Mouse (Mus musculus) CD4-positive, CD25-positive, alpha-beta regulatory T cell, adult 2 months (primary cell): ENCODE data around the gene Cript.
"Not testable (repeated sequence)": the region's sequence is repeated elsewhere in the genome, so short reads cannot be mapped to it uniquely, and the experiment has no call there.

ENCODE experiments used
- DNase-seq: peaks from one replicate; pipeline ENCODE4 v3.0.0-alpha.2; 2012; ENCODE audit warnings: low read depth, low spot score

Cript gene

GRCm38 (mm10) chr17:87050469-87051175 is 25.3 kb downstream of the Cript start:
- DNase-seq = no peak

- DNase-seq = no peak
These were observed 26.3 kb downstream of the Cript start for GRCm38 (mm10) chr17:87051652-87052051.

DNA sequence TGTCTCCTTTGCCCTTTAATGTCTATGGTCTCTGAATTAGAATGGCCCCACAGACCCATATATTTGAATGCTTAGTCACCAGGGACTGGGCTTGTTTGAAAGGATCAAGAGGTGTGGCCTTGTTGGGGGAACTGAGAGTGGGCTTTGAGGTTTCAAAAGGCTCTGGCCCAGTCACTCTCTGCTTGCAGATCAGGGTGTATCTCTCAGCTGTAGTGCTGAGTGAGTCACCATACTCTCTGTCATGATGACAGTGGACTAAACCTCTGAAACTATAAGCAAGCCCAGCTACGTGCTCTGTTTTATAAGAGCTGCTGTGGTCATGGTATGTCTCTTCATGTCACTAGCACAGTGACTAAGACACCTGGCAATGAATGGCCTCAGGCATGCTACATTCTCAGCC is 27.1 kb downstream of the Cript start:
- DNase-seq = no peak

GRCm38 (mm10) chr17:87053921-87054320 is 28.6 kb downstream of the Cript start:
- no peak for DNase-seq

- no peak for DNase-seq
These were observed 29.7 kb downstream of the Cript start for GRCm38 (mm10) chr17:87055051-87055459.

DNA sequence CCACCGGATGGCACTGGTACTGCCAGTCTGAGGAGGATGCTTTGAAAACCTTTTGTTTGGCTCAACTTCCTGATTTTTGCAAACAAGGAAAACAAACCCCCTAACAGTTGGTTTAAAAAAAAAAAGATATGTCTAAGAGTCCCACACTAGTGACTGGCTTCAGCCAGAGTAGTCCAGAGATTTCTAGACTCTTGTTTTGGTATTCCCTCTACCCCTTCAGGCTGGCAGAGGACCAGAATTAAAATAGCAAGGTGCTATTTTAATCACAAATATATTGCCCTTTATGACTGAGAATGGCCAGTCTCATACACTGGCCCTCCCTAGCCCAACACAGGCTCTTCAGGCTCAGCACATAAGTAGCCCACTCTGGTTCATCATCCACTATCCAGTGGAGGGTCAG is 30.3 kb downstream of the Cript start:
- DNase-seq = no peak

DNA sequence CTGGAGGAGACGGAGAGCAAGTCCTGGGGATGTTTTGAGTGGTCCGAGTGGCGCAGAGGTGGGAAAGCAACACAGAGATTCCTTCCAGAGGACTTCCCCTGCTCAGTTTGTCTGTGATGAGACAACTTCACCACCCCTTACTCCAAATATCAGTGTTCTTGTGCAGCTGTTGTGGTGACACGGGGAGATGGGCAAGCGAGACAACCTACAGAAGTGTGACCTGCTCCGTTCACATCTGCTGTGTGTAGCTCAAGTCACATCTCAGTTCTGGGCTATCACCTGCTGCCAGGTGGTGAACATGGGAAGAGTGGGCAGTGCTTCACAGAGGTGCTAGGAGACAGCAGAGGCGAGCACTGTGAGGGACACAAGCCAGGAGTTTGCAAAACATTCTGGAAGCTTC is 31.4 kb downstream of the Cript start:
- no peak for DNase-seq

DNA sequence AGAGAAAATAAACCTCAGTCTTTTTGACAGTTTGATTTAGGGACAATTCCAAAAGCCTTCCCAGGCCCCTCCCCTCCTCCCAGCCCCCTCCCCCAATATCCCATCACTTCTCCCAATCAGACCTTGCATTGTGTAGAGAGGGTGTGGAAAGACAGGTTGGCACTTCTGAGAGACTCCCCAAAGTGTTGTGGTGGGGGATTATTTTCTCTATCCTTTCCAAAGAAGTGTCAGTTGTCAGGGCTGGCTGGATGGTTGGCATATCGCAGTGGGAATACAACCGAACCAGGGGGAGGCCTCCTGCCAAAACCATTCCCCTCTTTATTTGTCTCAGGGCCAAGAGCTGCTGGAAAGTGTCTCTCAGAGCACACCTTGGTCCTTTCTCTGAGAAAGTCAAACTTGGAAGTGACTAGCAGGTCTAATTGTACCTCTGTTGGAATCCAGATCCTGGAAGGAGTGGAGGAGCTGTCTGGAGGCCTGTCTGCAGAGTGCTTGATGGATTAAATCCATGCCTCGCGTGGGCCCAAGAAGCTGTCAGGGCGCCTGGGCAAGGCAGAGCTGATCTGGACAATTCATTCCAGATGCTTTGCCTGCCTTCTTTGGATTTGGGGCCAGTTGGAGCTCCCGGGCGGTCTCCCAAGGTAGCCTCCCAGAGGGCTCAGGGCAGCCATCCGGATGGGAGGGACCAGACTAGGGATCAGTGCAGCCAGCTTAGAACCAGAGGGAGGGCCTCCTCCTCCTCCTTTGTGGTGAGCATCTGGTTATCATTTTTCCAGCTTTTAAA is 32.3 kb downstream of the Cript start:
- DNase-seq = no peak

DNA sequence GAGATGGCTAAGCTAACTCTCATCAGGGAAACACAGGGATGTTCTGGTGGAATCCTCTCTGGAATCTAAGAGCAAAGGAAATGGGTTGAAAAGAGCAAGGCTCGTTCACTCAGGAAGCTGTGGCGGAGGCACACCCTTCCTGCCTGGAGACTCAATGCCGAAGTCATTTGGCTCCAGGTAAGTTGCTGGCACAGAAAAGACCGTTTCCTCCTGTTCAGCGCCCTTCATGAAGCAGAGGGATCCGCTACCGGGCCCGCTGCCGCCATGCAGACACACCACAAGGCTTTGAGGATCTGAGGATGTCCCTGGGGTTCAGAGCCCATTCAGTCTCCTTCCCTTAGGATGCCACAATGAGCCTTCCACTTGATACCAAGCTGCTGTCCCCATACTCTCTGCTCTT is 37.3 kb downstream of the Cript start:
- peak; percentile 15 for DNase-seq

- no peak for DNase-seq
These were observed 38.1 kb downstream of the Cript start for GRCm38 (mm10) chr17:87063461-87063860.

DNA sequence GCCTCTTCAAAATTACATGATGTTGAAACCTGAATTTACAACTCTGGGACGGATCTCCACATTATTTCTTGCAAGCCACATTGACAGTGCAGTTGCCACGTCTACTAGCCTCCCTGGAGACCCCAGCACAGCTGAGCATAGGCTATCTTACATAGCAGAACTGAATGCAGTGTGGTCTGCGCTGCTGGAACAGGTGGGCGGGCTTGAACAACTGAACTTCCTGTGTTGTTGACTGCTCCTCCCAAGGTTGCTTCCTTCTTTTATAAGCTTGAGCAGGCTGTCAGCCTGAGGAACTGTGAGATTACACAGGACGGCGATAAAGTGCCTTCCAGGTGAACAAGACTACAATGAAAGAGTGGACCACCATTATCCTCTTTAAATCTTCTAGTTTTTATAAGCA is 38.6 kb downstream of the Cript start:
- peak; percentile 40 for DNase-seq

GRCm38 (mm10) chr17:87068997-87069396 is 43.6 kb downstream of the Cript start:
- no peak for DNase-seq

GRCm38 (mm10) chr17:87072183-87072582 is 46.8 kb downstream of the Cript start:
- not testable (repeated sequence) for DNase-seq

DNA sequence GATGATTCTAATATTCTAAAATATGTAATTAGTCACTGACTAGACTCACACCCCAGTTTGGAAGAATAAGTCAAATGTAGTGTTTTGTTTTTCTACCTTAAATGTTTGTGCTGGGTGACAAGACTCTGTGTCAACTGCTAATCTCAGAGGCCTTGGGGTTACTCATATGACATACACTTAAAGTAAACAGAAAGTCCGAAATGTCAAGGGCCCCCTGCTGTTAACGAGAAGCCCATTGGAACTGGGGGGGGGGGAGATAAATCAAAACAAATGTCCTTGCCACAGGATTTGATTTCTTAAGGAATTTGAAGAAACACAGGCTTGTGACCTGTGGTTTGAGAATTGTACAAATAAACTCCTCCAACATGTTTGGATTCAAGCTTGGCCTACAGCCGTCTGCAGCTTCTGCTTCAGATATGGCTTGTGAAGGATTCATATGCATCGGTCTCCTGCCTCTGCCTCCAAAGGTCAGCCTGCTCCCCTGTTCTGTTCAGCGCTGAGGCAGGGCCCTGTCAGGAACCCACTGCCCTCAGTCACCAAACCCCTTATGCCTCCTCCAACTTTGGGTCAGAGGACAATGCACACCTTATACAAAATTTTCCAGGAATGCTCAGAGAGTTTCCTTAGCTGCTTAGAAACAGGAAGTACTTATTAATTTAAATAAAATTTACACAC is 47.6 kb downstream of the Cript start:
- DNase-seq = no peak

- no peak for DNase-seq
These were observed 48.1 kb downstream of the Cript start for GRCm38 (mm10) chr17:87073470-87073869.

GRCm38 (mm10) chr17:87078217-87078616 is 52.9 kb downstream of the Cript start:
- DNase-seq = not testable (repeated sequence)

DNA sequence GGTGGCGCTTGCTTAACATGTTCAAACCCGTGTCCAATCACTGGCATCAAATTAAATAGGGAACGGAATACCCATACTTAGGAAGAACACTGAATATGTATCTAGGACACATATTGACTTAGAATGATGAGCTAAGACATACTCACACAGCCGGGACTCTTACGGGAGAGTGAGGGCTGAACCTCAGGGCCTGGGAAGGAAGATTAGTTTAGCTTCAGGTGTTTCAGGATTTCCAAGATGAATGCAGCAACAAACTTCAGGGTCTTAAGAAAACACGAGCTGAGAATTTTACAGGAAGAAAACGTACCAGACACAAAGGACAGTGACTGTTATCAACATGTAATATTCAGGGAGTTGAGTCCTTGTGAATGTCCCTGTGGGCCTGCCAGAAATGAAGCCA is 55.4 kb downstream of the Cript start:
- DNase-seq = no peak

DNA sequence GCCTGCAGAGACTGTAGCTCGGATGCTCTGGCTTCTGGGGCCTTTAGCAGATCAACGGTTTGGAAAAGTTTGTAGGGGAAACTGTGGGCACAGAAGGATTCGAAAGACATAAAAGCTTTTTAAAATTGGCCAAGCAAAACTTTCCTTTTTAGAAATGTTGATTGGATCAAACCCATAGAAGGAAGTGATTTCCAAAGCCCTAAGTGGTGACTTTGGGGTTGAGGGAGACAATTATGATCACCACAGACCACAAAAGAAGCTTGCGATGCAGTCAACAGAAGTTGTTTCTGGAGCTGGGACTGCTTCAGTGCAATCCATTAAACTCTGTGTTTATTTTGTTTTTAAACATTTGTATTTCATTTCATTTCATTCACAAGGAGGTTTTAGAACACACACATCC is 57.2 kb downstream of the Cript start:
- no peak for DNase-seq

- peak; percentile 27 for DNase-seq
These were observed 58.3 kb downstream of the Cript start for GRCm38 (mm10) chr17:87083671-87084070.
